Mouse (Mus musculus): Measurements from ENCODE around the gene Gfod1.
A peak's percentile ranks its signal among the peaks of the same experiment; 100 is the strongest.

The Gfod1 gene

GRCm38 (mm10) chr13:43171020-43171710 is 132.8 kb downstream of the Gfod1 start, which contains the start of gene Tbc1d7:
Gene Tbc1d7 (minus strand): TSS chr13:43171501.
- Histone ChIP-seq H3K27me3 (ENCODE audit: insufficient read depth, low read length) (no peaks in the 10 kb centered on the region), H3K36me3 (ENCODE audit: insufficient read depth, low read length) (no peaks in the 10 kb centered on the region), H3K4me3 (replicated peaks; ENCODE audit: low read length) (peak within 1 kb of the TSS; percentile 91), H3K9me3 (ENCODE audit: low read length) (no peaks in the 10 kb centered on the region), H3K4me1 (replicated peaks; ENCODE audit: low read depth, low read length) (peaks cover 19% of the 10 kb centered on the region)
- TF ChIP-seq NANOG (IDR thresholded peaks at IDR 0.05; ENCODE audit: borderline replicate concordance, low read length) (no peak), POU5F1 (IDR thresholded peaks at IDR 0.05; ENCODE audit: borderline replicate concordance, low read length) (peak; percentile 8; the same call in 1 of the 2 replicates)

DNA sequence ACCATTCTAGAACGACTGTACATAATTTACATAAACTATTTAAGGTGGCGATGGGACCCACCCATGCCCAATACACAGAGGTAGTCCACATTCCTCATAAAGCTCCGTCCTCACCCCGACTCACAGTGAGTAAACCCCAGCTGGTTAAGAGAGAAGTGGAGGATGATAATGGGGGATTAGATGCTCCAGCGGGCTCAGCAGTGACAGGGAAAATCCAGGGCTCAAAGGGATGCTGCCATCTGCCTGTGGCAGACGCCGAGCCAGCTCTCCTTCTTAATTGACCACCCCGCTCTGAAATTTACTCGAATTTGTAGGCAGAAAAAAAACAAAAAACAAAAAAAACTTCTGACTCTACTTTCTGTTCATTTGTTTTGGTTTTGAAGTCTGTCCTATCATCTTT is 136.3 kb downstream of the Gfod1 start:
- peaks cover 11% of the 10 kb centered on the region for H3K36me3 ChIP-seq (ENCODE audit: insufficient read depth, low read length)
- TF ChIP-seq CTCF (conservative IDR thresholded peaks at IDR 0.05; ENCODE audit: low read length), result no peak
- no peaks in the 10 kb centered on the region for H3K9me3 ChIP-seq (ENCODE audit: low read length)
- no peaks in the 10 kb centered on the region for H3K27me3 ChIP-seq (ENCODE audit: insufficient read depth, low read length)
- no peak overlapping the region for H3K4me3 ChIP-seq (replicated peaks; ENCODE audit: low read length)
- H3K4me1 ChIP-seq (replicated peaks; ENCODE audit: low read depth, low read length), result peaks cover 12% of the 10 kb centered on the region

DNA sequence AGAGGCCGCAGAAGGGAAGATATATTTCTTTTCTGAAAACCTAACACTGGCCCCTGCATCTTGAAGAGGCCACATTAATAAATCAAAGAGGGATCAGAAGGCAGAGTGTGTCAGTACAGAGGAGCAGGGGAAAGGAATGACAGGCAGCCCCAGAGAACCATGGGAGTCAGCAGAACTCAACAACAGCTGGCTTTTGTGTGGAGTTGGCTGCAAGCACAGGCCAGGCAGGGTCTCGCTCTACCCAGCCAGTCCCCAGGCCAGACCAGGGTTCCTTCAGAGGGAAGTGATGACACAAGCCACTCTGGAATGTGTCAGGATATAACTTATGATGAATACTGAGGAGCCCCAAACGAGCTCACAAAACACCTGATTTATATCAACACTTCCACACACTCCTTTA is 144.5 kb downstream of the Gfod1 start:
- no peaks in the 10 kb centered on the region for H3K27me3 ChIP-seq (ENCODE audit: insufficient read depth, low read length)
- no peaks in the 10 kb centered on the region for H3K9me3 ChIP-seq (ENCODE audit: low read length)
- peaks cover 13% of the 10 kb centered on the region for H3K36me3 ChIP-seq (ENCODE audit: insufficient read depth, low read length)
- peaks cover 24% of the 10 kb centered on the region for H3K4me1 ChIP-seq (replicated peaks; ENCODE audit: low read depth, low read length)
- no peak overlapping the region for H3K4me3 ChIP-seq (replicated peaks; ENCODE audit: low read length)
- TF ChIP-seq POU5F1 (IDR thresholded peaks at IDR 0.05; ENCODE audit: borderline replicate concordance, low read length) (no peak), CTCF (conservative IDR thresholded peaks at IDR 0.05; ENCODE audit: low read length) (no peak), NANOG (IDR thresholded peaks at IDR 0.05; ENCODE audit: borderline replicate concordance, low read length) (no peak)

- Histone ChIP-seq H3K9me3 (ENCODE audit: low read length) (no peaks in the 10 kb centered on the region), H3K4me1 (replicated peaks; ENCODE audit: low read depth, low read length) (peaks cover 24% of the 10 kb centered on the region), H3K27me3 (ENCODE audit: insufficient read depth, low read length) (no peaks in the 10 kb centered on the region), H3K36me3 (ENCODE audit: insufficient read depth, low read length) (peaks cover 10% of the 10 kb centered on the region), H3K4me3 (replicated peaks; ENCODE audit: low read length) (no peak overlapping the region)
- TF ChIP-seq POU5F1 (IDR thresholded peaks at IDR 0.05; ENCODE audit: borderline replicate concordance, low read length), result no peak
- TF ChIP-seq NANOG (IDR thresholded peaks at IDR 0.05; ENCODE audit: borderline replicate concordance, low read length), result no peak
- no peak for TF ChIP-seq CTCF (conservative IDR thresholded peaks at IDR 0.05; ENCODE audit: low read length)
Observed at GRCm38 (mm10) chr13:43158281-43158680, 145.7 kb downstream of the Gfod1 start.

- Histone ChIP-seq H3K27me3 (ENCODE audit: insufficient read depth, low read length) (no peaks in the 10 kb centered on the region), H3K9me3 (ENCODE audit: low read length) (no peaks in the 10 kb centered on the region), H3K4me3 (replicated peaks; ENCODE audit: low read length) (no peak overlapping the region), H3K4me1 (replicated peaks; ENCODE audit: low read depth, low read length) (peaks cover 28% of the 10 kb centered on the region), H3K36me3 (ENCODE audit: insufficient read depth, low read length) (peaks cover 8% of the 10 kb centered on the region; the same call in 1 of the 2 replicates)
- TF ChIP-seq CTCF (conservative IDR thresholded peaks at IDR 0.05; ENCODE audit: low read length), result no peak
- no peak for TF ChIP-seq POU5F1 (IDR thresholded peaks at IDR 0.05; ENCODE audit: borderline replicate concordance, low read length)
- TF ChIP-seq NANOG (IDR thresholded peaks at IDR 0.05; ENCODE audit: borderline replicate concordance, low read length), result no peak
Observed at GRCm38 (mm10) chr13:43157370-43157769, 146.6 kb downstream of the Gfod1 start.

DNA sequence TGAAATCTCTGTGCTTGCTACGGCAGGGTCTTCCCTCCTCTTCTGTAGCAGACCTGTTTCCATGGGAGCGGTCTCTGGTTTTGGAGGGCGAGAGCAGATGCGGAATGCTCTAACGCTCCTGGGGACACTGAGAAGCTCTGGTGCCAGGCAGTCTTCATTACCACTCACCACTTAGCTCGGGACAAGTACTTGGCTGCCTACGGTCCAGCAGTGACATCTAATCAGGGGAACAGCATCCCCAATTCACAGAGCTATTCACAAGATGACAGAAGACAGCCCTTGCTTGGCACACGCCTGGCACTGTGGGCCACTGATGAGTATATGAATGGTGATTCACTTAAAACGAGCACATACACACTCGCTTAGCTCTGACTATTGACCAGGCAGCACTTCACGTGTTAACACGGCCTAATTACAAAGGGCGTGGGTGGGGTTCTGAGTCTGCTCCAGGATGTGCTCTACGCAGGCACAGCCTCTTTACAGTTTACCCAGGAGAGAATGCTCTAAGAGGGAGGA is 151.9 kb downstream of the Gfod1 start:
- Histone ChIP-seq H3K36me3 (ENCODE audit: insufficient read depth, low read length) (peaks cover 16% of the 10 kb centered on the region; the same call in 1 of the 2 replicates), H3K4me3 (replicated peaks; ENCODE audit: low read length) (0 out of 2 replicates have a peak overlapping the region, but pooled peaks have one; percentile 20), H3K27me3 (ENCODE audit: insufficient read depth, low read length) (no peaks in the 10 kb centered on the region), H3K4me1 (replicated peaks; ENCODE audit: low read depth, low read length) (peaks cover 25% of the 10 kb centered on the region), H3K9me3 (ENCODE audit: low read length) (no peaks in the 10 kb centered on the region)
- TF ChIP-seq CTCF (conservative IDR thresholded peaks at IDR 0.05; ENCODE audit: low read length) (no peak), POU5F1 (IDR thresholded peaks at IDR 0.05; ENCODE audit: borderline replicate concordance, low read length) (no peak), NANOG (IDR thresholded peaks at IDR 0.05; ENCODE audit: borderline replicate concordance, low read length) (no peak)

- peaks cover 20% of the 10 kb centered on the region for H3K4me1 ChIP-seq (replicated peaks; ENCODE audit: low read depth, low read length)
- TF ChIP-seq NANOG (IDR thresholded peaks at IDR 0.05; ENCODE audit: borderline replicate concordance, low read length), result no peak
- no peak for TF ChIP-seq CTCF (conservative IDR thresholded peaks at IDR 0.05; ENCODE audit: low read length)
- TF ChIP-seq POU5F1 (IDR thresholded peaks at IDR 0.05; ENCODE audit: borderline replicate concordance, low read length), result no peak
- H3K27me3 ChIP-seq (ENCODE audit: insufficient read depth, low read length), result no peaks in the 10 kb centered on the region
- H3K4me3 ChIP-seq (replicated peaks; ENCODE audit: low read length), result no peak overlapping the region
- no peaks in the 10 kb centered on the region for H3K9me3 ChIP-seq (ENCODE audit: low read length)
- H3K36me3 ChIP-seq (ENCODE audit: insufficient read depth, low read length), result peaks cover 13% of the 10 kb centered on the region; the same call in 1 of the 2 replicates
Observed at GRCm38 (mm10) chr13:43149661-43150060, 154.3 kb downstream of the Gfod1 start.

- Histone ChIP-seq H3K9me3 (ENCODE audit: low read length) (no peaks in the 10 kb centered on the region), H3K4me1 (replicated peaks; ENCODE audit: low read depth, low read length) (peaks cover 20% of the 10 kb centered on the region), H3K27me3 (ENCODE audit: insufficient read depth, low read length) (no peaks in the 10 kb centered on the region), H3K36me3 (ENCODE audit: insufficient read depth, low read length) (peaks cover 8% of the 10 kb centered on the region; the same call in 1 of the 2 replicates), H3K4me3 (replicated peaks; ENCODE audit: low read length) (no peak overlapping the region)
- TF ChIP-seq NANOG (IDR thresholded peaks at IDR 0.05; ENCODE audit: borderline replicate concordance, low read length) (no peak), CTCF (conservative IDR thresholded peaks at IDR 0.05; ENCODE audit: low read length) (no peak), POU5F1 (IDR thresholded peaks at IDR 0.05; ENCODE audit: borderline replicate concordance, low read length) (no peak)
Observed at GRCm38 (mm10) chr13:43148692-43149091, 155.3 kb downstream of the Gfod1 start.
